ENCODE assay signal across 10 mouse cellular contexts in the genomic region with DNA sequence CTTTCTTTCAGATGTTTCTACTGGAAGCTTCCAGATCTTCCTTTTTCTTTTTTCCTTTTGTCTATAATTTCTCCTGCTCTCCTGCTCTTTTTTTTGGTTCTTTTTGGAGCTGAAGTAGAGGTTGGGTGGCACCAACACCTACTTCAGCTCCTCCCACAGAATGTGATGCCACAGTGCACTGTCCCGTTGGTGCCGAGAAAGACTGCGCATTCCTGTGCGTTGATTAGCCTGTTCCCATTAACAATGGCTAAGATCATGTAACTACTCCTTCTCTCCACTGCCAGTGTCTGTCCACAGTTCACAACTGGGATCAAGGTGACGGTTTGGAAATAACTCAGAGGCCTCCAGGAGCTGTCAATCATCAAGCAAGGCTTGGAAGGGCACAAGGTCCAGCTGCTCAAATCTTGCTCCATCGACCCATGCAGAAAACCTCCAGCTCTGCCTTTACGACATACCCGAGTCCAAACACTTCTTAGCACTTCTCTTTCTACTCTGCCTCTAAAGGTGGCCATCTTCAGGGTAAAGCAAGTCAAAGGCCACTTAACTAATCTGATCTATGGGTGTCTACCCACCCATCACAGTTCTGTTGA.
A peak's percentile ranks its signal among the peaks of the same experiment; 100 is the strongest.
DNase-seq lines count a peak whose midpoint lies in the region; ATAC-seq and TF ChIP-seq lines count a peak whose summit lies in the region.
"Had no signal": no experiment of that assay in that cellular context is flagged by ENCODE, and none has a peak within 500 bp of the region (broad histone marks: within the 10 kb centered on the region; RNA-seq: fewer than 3 reads in every experiment).

No protein-coding gene starts in this region.

- no peak for ATAC-seq in heart, embryonic 14.5 days (ENCODE audit: insufficient number of reproducible peaks, insufficient read depth, low FRiP score, low read depth)
- no peak for ATAC-seq in embryonic facial prominence, embryonic 11.5 days (replicated peaks; ENCODE audit: insufficient number of reproducible peaks, low FRiP score, low TSS enrichment, low read depth)

- no peaks in the 10 kb centered on the region for H3K27me3 ChIP-seq in heart, embryonic 14.5 days (ENCODE audit: control insufficient read depth, insufficient read depth, low read length)
- H3K27me3 ChIP-seq in embryonic facial prominence, embryonic 11.5 days (ENCODE audit: control insufficient read depth, insufficient read depth, low read length), result no peaks in the 10 kb centered on the region
- H3K27me3 ChIP-seq: hindbrain, embryonic 12.5 days had no signal

- H3K4me3 ChIP-seq in heart, embryonic 14.5 days (ENCODE audit: control insufficient read depth in 1 of 2, insufficient read depth in 1 of 2, low read depth in 1 of 2, low read length in 2 of 2), result no peak overlapping the region
- H3K4me3 ChIP-seq in ES-E14 (ENCODE audit: insufficient read depth in 1 of 2, low read depth in 1 of 2, low read length in 2 of 2, poor library complexity in 1 of 2, severe bottlenecking in 1 of 2), result no peak overlapping the region
- H3K4me3 ChIP-seq in embryonic facial prominence, embryonic 11.5 days (ENCODE audit: low read depth, low read length), result no peak overlapping the region
- H3K4me3 ChIP-seq: hindbrain, embryonic 12.5 days had no signal

- no peaks in the 10 kb centered on the region for H3K9me3 ChIP-seq in heart, embryonic 14.5 days (ENCODE audit: control insufficient read depth, low read length)
- no peaks in the 10 kb centered on the region for H3K9me3 ChIP-seq in ES-E14 (ENCODE audit: control insufficient read depth, insufficient read depth, low read depth, low read length)
- no peaks in the 10 kb centered on the region for H3K9me3 ChIP-seq in embryonic facial prominence, embryonic 11.5 days (replicated peaks; ENCODE audit: control insufficient read depth, low read length)
- H3K9me3 ChIP-seq: hindbrain, embryonic 12.5 days had no signal

- peaks cover 27 to 56% of the 10 kb centered on the region in 2 experiments for H3K4me1 ChIP-seq in heart, embryonic 14.5 days (ENCODE audit: control insufficient read depth in 2 of 2, insufficient read depth in 2 of 2, low read length in 2 of 2)
- peaks cover 3 to 21% of the 10 kb centered on the region in 2 experiments; a peak in 3 of 4 replicates for H3K4me1 ChIP-seq in ES-E14 (ENCODE audit: control insufficient read depth in 2 of 2, insufficient read depth in 2 of 2, low read length in 2 of 2, poor library complexity in 1 of 2)
- peaks cover 8% of the 10 kb centered on the region for H3K4me1 ChIP-seq in embryonic facial prominence, embryonic 11.5 days (ENCODE audit: control insufficient read depth, insufficient read depth, low read length)

- no peak for DNase-seq in heart, postnatal 4 days
- peak; percentile 53 for DNase-seq in ES-E14 (ENCODE audit: low read depth, low spot score)
- no peak for DNase-seq in embryonic facial prominence, embryonic 11.5 days (ENCODE audit: low spot score)
- peak; percentile 69 to 87 for DNase-seq in kidney, postnatal 36 days
- DNase-seq in left cerebral cortex, postnatal 36 days (ENCODE audit: low spot score in 2 of 2), result no peak
- DNase-seq in cerebellum, postnatal 14 days, result no peak
- DNase-seq: thymus, adult 2 months had no signal

- intact Hi-C loops in left cerebral cortex, postnatal 36 days (cut with DNase I), result no loop called here

- H3K4me2 ChIP-seq in heart, embryonic 14.5 days (ENCODE audit: low read length), result peak overlapping the region; percentile 12; the same call in 1 of the 2 replicates
- no peak overlapping the region for H3K4me2 ChIP-seq in embryonic facial prominence, embryonic 11.5 days (ENCODE audit: low read depth, low read length)
- H3K4me2 ChIP-seq: hindbrain, embryonic 12.5 days had no signal

- peaks cover 36% of the 10 kb centered on the region for H3K36me3 ChIP-seq in heart, embryonic 14.5 days (ENCODE audit: control insufficient read depth, insufficient read depth, low read length)
- H3K36me3 ChIP-seq in ES-E14 (ENCODE audit: control insufficient read depth, insufficient read depth, low read length, poor library complexity, severe bottlenecking), result no peaks in the 10 kb centered on the region
- H3K36me3 ChIP-seq in embryonic facial prominence, embryonic 11.5 days (replicated peaks; ENCODE audit: control insufficient read depth, insufficient read depth, low read depth, low read length), result no peaks in the 10 kb centered on the region
- H3K36me3 ChIP-seq: hindbrain, embryonic 12.5 days had no signal

- H3K27ac ChIP-seq in heart, embryonic 14.5 days (replicated peaks in 1 of 2; ENCODE audit: control insufficient read depth in 1 of 2, insufficient read depth in 1 of 2, low read depth in 2 of 2, low read length in 2 of 2), result peak overlapping the region in 1 of 2 experiments; percentile 39; a peak in 2 of 4 replicates
- H3K27ac ChIP-seq in ES-E14 (ENCODE audit: insufficient read depth, low read depth, low read length, poor library complexity, severe bottlenecking), result no peak overlapping the region
- H3K27ac ChIP-seq in embryonic facial prominence, embryonic 11.5 days (replicated peaks; ENCODE audit: low read depth, low read length), result no peak overlapping the region
- H3K27ac ChIP-seq: hindbrain, embryonic 12.5 days; macrophage had no signal

- 35% methylated on average over 8 of the region's 8 CpGs for WGBS in heart, embryonic 14.5 days
- WGBS in embryonic facial prominence, embryonic 11.5 days, result 45% methylated on average over 8 of the region's 8 CpGs

- in situ Hi-C loops in ES-E14 (cut with MboI; ENCODE audit: low sequenced_read_pairs in 2 of 2, unreplicated experiment in 2 of 2), result no loop called here

- peak overlapping the region; percentile 31; the same call in 1 of the 2 replicates for H3K9ac ChIP-seq in heart, embryonic 14.5 days (ENCODE audit: low read length)
- H3K9ac ChIP-seq in ES-E14 (ENCODE audit: insufficient read depth, low read depth, low read length, poor library complexity, severe bottlenecking), result no peak overlapping the region
- peak overlapping the region; percentile 25; the same call in 1 of the 2 replicates for H3K9ac ChIP-seq in embryonic facial prominence, embryonic 11.5 days (replicated peaks; ENCODE audit: low read length)
- H3K9ac ChIP-seq: hindbrain, embryonic 12.5 days had no signal

TF ChIP-seq in ES-E14, 5 proteins besides CTCF, POLR2A, EP300 and RAD21:
- TF ChIP-seq ZNF384 (IDR thresholded peaks at IDR 0.05; ENCODE audit: low read depth, low read length), result no peak
- peak; percentile 8; the same call in 1 of the 2 replicates for TF ChIP-seq CHD2 (IDR thresholded peaks at IDR 0.05; ENCODE audit: low read depth, low read length)
- TF ChIP-seq HCFC1 (IDR thresholded peaks at IDR 0.05; ENCODE audit: borderline replicate concordance, insufficient read depth, low read length), result no peak
- TF ChIP-seq ZC3H11A (IDR thresholded peaks at IDR 0.05; ENCODE audit: borderline replicate concordance, low read depth, low read length), result no peak
- TF ChIP-seq MAFK (IDR thresholded peaks at IDR 0.05; ENCODE audit: insufficient read depth, low read depth, low read length), result no peak

Comparison
In these comparisons a context has a peak if more than half of its experiments do, and no peak if none do; other contexts are left out.
1. DNase-seq: peak in ES-E14 (single experiment) and kidney, postnatal 36 days (2 of 2); none in heart, postnatal 4 days (single experiment), embryonic facial prominence, embryonic 11.5 days (single experiment), left cerebral cortex, postnatal 36 days (0 of 2) and cerebellum, postnatal 14 days (0 of 2).